Mouse (Mus musculus): ENCODE data around the gene Fbxo5.

GRCm38 (mm10) chr10:5805731-5806307 is 419 bp upstream of the Fbxo5 start:
- TF ChIP-seq POLR2A (IDR thresholded peaks at IDR 0.05; ENCODE audit: low read depth, low read length) (peak; percentile 14; the same call in 1 of the 2 replicates), CTCF (IDR thresholded peaks at IDR 0.05; ENCODE audit: extremely low read depth, insufficient read depth, insufficient read length, insufficient replicate concordance) (no peak)

All from spleen, adult 2 months (tissue).